Mouse (Mus musculus) heart, postnatal 14 days (tissue): Measurements from ENCODE around the gene Capn15. TPM values are rescaled to one million over a fixed set of nuclear protein-coding genes. Genes with fewer than 3 reads are reported as not detected.

Experiments
- DNase-seq, 2 experiments: peaks; one replicate each; pipeline ENCODE4 v3.0.0; 2021 to 2022
- intact Hi-C: fragments of 180-260 bp; cut with DNase I; formaldehyde crosslinking; loops from one replicate; pipeline ENCODE4 v1.15.1; 2025
- total RNA-seq, 2 experiments: library from RNA; stranded (reverse); gene quantifications; 2 replicates each; pipeline ENCODE4 v1.2.3; 2021

Capn15 gene
- total RNA-seq, 2 experiments from 2014 or later: 11.4 to 13.1 TPM

DNA sequence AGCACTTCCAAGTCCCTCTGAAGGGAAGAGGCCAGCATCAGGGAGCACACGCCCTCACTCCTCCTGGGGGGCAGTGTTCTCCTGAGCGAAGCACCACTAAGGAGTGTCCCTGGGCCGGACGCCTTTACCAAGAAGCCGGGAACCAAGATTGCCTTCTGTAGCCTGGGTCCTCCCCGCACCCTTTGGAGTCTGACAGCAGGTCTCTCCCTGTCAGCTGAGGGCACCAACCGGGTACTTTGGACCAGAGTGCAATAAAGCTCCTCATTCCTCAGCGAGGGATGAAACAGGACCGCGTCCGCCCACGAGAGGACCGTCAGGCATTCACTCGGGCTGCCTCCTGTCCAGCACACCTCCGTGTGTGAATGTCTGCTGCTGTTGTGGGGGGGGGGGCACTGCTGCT, 19.1 kb upstream of the Capn15 start:
- no peak for DNase-seq

DNA sequence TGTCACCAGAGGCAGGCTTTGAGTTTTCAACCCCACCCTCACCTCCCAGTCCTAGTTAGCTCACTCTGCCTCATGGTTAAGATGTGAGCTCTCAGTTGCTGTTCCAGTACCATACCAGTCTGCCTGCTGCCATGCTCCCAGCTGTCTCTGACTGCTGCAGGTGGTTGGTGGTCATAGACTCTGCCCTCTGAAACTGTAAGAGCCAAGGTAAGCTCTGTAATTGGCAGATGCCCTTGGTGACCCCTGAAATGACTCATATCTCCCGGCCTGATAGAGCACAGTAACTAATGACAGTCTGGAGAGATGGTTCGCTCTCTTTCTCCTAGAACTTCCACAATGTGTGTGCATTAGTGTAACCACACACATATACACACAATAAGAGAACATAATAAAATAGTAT, 18.3 kb upstream of the Capn15 start:
- no peak for DNase-seq
- intact Hi-C loops: no loop called here

More for the DNA sequence above, 19.1 kb upstream of the Capn15 start:
- intact Hi-C loops: no loop called here

DNA sequence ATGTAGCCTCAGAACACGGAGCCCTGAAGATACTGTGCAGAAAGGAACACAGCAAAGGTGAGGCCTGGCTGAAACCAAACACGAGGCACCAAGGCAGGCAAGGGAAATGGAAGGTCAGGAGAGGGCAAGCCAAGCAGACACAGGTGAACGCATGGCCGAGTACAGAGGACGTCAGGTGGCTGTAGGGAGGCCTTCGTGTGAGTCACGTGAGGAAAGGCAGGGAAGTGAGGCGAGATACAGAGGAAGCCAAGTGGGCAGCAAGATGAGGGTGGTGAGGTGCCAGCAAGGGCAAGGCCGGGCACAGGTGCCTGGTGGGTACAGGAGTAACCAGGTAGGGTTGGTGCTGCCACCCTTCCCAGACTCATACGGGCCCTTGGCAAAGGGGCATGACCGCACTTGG, 12.8 kb upstream of the Capn15 start:
- no peak for DNase-seq
- intact Hi-C loops: no loop called here

DNA sequence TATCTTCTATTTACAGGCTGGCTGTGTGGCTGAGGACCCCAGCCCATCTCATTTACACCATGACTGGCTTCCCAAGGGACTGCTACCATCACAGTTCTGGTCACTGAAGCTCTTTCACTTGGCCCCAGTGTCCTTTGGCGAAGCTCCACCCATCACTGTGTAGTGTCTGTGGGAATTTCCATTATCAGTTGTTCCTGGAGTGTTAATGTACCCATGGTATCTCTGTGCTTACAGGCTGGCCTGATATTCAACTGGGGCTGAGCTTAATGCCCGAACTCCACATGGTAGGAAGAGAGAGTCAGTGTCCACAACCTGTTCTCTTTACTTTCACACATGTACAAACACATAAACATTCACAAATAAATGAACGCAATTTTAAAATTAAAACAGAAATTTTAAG, 7.9 kb upstream of the Capn15 start:
- no peak for DNase-seq
- intact Hi-C loops: no loop called here

DNA sequence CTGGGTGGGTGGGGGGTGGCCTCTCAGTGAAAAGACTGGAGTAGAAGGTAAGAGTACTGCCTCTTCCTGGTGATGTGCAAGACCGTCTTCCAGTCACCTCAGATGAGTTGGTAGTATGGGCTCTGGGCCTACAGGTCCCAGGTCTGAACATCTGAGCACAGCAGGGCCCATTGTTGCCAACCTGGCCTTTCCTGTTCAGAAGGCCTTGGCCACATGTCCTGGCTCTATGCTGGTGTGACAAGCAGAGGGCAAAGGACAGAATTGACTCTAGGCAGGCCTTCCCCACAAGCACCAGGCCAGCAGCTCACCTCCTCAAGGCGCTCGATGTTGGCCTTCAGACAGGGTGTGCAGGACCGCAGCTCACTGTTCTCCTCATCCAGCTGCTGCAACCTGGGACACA, 6.7 kb upstream of the Capn15 start:
- intact Hi-C loops: no loop called here
- DNase-seq: no peak

DNA sequence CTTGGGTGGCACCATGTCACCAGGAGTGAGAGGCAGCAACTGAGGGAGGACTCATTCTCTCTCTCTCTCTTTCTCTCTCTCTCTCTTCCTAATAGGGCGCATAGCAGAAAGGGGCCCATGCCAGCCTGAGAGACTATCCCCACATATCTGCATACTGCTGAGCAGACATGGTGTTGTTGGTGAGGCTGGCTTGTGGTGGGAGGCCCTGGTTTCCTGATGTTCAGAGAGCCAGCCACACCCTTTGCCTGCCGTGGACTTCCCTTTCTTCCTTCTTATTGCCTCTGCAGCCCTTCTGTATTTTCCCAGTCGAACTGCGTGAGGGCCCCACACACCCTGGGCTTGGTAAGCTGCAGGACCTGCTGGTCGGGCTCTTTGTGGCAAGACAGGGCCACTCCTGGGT, 4.7 kb upstream of the Capn15 start:
- intact Hi-C loops: no loop called here
- DNase-seq: no peak

DNA sequence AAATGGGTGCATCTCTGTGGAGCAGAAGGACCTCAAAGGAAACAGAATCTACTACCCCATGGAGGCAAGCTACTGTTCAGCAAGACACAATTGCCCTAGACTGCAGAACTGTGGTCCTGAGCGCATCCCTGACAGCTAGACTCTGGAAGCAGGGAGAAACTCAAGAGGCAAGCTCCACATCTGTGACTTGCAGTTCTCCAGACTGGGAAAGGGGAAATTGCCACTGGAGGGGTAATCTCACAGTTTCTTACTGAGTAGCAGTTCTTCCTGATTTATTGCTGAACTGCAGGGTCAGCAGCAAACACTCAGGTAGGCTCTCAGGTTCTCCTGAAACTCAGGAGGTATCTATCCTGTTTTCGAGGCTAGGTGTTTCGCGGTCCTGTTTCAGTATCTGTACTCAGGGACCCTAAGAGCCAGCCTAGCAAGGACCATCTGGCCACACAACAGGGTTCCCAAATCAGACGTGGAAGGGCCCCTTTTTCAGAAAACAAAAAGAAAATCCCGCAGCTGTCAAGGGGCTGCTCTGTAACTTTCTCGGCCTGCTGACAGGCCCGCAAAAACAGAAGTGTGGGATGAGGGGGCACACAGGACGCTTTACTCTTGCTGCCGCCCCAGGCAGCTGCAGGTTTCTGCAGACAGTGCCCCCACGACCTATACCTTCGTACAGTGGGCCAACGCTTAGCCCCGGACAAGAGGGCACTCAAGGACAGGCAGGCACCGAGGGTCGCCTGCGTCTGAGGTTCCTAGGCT, 865 bp downstream of the Capn15 start:
- intact Hi-C loops: loop anchor here (2.0 to 5.0 kb wide), 2 partner anchors 44 to 92 kb away; no protein-coding TSS in a partner anchor
- DNase-seq: no peak

DNA sequence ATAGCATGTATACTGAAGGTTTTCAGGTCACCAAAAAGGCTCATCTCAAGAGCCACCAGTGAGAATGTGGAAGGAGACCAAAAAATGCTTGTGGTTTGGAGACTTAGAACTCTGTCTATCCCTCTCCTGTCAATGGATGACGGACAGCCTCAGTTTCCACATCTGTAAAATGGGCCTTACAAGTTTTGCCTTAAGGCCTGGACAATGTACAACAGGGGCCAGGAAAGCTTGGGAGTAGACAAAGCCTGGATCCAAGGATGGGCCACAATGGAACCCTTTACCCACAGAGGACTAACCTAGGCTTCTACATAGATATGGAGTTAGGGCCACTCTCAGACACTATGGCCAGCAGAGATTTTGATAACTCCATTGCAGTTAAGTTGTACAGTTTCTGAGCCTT, 1.5 kb downstream of the Capn15 start:
- intact Hi-C loops: loop anchor here (2.0 kb wide), 1 partner anchor 43 kb away; no protein-coding TSS in a partner anchor
- no peak for DNase-seq

DNA sequence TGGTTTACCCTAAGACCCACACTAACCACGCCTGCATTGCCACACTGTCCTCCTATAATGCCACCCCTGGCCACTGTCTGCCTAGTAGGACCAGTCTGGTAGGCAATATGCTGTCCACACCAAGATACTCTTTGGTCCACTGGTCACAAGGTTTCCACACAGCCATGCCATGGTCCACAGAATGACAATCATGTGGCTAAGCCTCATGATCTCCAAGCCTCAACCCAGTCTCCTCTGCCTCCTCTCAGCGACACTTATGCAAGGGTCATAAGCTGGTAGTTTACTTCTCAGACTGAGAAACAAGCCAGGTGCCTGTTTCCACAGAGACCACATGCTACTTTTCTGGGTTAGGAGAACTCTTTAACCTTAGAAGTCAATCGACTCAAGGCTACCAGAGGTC, 2.7 kb downstream of the Capn15 start:
- DNase-seq: no peak
- intact Hi-C loops: no loop called here

DNA sequence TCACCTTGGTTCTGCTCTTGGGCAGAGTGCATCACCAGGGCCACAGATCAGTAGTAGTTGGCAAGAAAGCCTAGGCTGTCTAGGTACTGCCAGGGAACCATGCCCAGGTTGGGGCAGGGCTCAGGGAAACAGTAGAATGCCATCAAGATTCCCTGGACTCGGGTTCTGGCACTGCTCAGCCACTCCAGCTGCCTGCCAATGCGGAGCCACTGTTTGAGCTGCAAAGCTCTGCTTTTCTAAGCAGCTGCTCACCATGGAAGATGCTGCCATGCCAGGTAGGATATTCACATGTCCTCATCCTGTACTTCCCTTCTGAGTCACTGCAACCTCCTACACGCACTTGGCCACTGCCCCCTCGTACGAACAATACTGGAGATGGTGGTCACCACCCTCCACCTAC, 4.7 kb downstream of the Capn15 start:
- DNase-seq: peak; percentile 53 to 66
- intact Hi-C loops: no loop called here

DNA sequence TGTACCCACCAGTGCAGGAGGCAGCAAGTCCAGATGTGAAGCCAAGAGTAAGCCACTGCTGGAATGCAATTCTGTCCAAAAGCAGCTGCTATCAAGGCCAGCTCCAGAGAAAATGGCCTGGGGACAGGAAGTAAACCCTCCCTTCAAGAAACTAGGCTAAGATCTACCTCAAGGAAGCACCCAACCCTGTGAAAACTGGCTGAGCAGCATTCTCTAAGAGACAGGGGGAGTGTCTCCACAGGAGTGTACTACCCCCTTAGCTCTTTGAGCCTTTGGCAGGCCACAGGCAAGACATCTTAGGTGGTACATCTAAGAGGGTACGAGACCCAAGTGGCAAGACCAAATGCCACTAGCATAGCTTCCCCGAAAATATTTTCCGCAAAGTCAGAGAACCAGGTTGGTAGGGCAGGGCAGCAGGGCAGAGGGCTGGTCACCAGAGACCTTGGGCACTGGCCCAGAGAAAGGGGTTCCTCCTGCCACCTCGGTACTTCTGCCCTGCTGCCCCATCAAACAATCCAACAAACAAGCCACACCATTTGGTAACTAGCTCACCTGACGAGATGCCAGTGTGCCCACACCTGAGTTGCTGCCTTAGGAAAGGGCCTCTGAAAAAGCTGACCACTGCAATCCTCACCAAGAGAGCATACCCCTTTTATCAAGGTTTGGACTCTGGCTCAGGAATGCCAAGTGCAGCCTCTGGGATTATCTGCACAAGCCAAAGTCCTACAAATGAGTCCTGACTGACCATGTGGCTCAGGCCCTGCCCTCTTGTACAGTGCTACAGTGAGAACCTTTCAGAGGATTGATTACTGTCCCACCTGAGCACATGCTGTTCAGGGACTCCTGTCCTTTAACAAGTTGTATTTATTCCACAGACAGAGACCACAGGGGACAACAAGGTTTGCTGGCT, 5.5 kb downstream of the Capn15 start:
- intact Hi-C loops: no loop called here
- no peak for DNase-seq

DNA sequence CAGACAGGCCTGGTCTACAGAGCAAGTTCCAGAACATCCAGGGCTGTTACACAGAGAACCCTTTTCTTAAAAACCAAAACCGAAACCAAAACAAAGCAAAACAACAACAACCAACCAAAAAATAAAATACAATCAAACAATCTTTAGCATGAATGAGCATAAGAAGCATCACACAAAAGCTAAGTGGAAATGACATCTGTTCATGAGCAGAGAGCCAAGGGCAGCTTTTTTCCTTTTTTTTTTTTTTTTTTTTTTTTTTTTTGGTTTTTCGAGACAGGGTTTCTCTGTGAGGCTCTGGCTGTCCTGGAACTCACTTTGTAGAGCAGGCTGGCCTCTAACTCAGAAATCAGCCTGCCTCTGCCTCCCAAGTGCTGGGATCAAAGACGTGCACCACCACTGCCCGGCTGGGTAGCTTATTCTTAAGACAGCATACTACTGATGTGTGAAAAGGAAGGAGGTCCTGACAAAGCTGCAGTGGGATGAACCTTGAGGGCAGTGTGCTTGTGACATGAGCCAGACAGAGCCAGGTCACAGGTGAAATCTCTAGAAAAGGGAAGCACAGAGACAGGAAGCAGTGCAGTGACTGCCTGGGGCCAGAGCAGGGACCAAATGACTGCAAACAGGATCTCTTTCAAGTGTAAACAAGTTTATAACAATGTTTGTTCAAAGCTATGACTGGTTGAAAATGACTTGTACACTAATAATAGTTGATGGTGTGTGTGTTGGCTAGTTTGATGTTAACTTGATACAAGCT, 14.5 kb downstream of the Capn15 start:
- intact Hi-C loops: no loop called here
- no peak for DNase-seq

DNA sequence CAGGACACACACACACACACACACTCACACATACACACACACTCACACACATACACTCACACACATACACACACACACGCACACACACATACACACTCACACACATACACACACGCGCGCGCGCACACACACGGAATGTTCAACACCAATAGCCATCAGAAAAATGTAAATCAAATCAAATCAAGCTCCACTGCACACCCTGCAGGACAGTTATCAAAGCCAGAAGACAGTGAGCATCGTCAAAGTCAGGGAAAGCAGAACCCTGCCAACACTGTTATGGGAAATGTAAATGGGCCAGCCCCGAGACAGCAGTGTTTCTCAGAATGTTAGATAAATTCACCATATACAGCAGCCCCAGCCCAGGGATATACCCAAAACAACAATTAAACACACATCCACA, 15.1 kb downstream of the Capn15 start:
- intact Hi-C loops: no loop called here

DNA sequence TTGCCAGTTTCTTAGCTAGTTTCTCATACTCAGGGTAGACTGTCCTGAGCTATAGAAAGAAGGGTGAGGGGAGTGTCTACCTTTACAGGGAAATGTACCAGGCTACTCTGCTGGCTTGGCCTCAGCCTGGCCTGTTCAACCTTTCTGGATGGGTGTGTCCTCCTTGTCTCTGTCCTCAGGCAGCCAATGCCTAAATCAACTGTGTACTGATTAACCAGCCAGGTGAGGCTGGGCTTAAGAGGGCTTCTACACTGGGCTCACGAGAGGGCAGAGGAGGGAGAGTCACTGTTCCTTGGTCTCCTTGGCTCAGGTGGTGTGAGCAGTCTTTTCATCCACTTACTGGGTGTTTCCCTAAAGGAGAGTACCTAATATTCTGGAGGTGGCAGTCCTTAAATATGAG, 17.4 kb downstream of the Capn15 start:
- DNase-seq: no peak
- intact Hi-C loops: no loop called here

More for the DNA sequence above, 15.1 kb downstream of the Capn15 start:
- DNase-seq: no peak

DNA sequence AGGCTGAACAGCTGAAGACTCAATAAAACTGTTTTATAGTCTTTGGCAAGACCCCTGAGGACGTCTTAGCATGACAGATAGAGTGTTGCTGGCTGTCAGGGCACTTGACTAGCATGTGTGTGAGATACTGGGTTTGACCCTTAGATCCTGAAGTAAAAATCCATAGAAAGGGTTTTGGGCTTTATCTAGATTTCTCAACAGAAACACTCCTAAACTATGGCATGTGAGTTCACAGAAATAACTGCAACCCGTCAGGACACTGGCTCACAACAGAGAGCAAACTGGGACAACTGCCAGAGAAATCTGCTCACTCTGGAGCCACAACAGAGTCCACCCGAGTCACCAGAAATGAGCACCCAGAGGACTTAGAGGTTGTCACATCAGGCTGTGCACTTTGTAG, 17.9 kb downstream of the Capn15 start:
- intact Hi-C loops: no loop called here
- peak in 1 of 2 experiments; percentile 49 for DNase-seq

DNA sequence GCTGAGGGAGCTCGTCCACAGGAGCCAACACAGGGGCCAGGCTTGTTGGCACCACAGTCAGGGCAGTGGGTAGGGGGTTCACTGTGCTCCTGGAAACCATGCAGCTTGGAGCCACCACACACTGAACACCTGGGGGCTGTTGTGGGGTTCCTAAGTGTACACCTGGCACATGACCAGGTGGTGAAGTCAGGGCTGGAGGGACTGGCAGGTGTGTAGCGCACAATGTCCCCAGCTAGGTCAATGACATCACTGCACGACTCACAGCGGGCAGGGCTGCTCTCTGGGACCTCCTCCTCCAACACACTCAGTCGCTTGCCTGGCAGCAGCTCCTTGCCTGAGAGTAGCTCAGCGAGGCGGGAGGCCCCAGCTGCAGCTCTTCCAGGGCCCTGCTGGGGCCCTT, 21.3 kb downstream of the Capn15 start:
- DNase-seq: no peak
- intact Hi-C loops: no loop called here

DNA sequence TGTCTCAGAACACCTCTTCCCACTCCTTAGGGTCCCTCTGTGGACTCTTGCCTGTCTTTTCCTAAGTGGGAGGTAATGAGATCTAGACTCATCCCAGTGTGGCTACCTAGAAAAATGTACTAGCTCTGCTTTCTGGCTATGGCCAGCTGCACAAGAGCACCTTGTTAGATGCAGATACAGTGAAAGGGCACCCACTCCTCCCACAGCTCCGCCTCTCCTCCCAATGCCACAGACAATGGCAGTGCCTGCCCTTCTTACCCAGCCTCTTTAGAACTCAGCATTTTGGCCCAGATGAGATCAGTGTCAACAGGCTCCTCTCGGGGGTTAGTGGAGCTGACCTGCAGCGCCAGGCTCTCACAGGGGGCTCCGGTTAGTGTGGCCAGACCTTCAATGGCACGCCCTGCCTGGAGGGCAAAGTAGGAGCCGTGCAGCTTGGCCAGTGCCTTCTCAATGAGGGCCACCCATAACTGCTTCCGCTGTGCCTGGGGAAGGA, 23.1 kb downstream of the Capn15 start:
- intact Hi-C loops: no loop called here
- DNase-seq: no peak

DNA sequence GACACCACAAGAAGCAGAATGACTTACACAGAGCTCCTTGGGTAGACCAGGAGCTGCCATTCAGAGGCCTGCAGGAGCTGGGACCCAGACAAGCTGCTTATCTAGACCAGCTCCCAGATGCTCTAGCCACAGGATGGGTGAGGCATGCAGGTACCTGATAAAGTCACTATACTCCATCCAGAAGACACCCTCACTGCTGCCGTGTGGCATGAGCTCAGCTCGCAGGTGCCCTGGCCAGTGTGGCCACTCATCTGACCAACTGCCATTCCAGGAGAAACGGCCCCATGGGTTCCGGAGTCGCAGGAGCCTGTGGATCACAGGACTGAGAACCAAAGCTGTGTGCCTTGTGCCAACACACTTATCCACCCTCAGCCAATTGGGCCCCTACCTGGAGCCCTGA, 24.0 kb downstream of the Capn15 start:
- no peak for DNase-seq
- intact Hi-C loops: no loop called here

DNA sequence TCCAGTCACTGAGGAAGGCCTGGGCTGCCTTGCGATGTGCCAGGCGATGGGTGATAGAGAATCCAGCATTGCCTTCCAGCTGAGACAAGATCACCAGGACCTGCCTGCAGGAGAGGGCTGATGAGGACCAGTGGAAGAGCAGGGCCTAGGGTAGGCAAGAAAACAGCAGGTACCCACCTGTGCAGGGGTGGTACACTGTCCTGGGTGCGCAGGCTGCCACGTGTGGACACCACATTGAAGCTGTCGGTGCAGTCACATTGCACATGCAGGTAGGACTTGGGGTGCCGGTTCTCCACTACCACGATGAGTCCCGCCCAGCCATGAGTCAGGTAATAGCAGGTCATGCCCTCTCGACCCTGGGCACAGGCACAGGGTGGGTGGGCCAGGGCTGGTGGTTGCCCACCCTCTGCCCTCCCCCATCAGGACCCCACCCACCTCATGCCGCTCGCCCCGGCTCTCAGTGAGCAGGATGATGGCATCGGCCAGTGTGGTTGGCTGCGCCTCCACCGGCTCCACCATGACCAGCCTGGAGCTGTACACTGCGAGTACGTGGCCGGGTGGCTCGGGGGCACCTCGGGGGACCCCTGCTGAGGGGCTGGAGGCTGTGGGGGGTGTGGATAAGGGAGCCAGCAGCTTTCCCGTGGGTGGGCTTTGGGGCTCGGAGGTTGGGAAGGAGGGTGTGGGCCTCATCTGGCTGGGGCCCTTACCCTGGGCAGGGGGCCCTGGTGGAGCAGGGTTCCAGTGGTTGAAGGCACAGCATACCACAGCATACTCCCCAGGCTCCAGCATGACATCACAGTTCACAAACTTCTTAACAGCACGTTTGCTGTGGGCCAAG, 25.7 kb downstream of the Capn15 start:
- intact Hi-C loops: no loop called here
- no peak for DNase-seq
